Mouse (Mus musculus) gastrocnemius, adult 18-20 months (tissue): ENCODE measurements around the gene Hist1h3a. TPM values are rescaled to one million over a fixed set of nuclear protein-coding genes. Genes with fewer than 3 reads are reported as not detected.
A peak's percentile ranks its signal among the peaks of the same experiment; 100 is the strongest.
"Not testable (repeated sequence)": the region's sequence is repeated elsewhere in the genome, so short reads cannot be mapped to it uniquely, and the experiment has no call there.

Source experiments
- DNase-seq: peaks from one replicate; pipeline ENCODE4 v3.0.0; 2021; ENCODE audit warnings: low spot score
- total RNA-seq, 2 experiments: library from RNA; stranded (reverse); gene quantifications; 2 replicates each; pipeline ENCODE4 v1.2.3; 2021

The Hist1h3a gene
- total RNA-seq, 2 experiments from 2014 or later, result 5.1 to 5.3 TPM

DNA sequence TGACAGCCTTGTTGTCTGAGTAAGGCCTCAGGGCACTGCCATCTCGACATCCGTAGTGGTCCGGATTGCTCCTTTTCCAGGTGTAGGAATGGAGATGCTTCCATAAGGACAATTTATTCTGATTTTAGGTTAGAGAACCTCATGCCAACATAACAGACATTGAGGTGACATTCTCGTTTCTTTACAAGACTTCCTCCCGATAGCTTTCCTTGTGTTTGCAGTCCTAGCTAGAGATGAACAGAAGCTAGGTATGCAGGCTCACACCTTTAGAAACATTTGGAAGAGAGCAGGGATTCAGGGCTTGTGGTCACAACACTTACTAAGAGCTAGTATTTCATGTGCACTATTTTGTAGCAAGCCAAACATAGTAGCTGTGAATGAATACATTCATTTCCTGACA lies 19.0 kb downstream of the Hist1h3a start:
- no peak for DNase-seq

DNA sequence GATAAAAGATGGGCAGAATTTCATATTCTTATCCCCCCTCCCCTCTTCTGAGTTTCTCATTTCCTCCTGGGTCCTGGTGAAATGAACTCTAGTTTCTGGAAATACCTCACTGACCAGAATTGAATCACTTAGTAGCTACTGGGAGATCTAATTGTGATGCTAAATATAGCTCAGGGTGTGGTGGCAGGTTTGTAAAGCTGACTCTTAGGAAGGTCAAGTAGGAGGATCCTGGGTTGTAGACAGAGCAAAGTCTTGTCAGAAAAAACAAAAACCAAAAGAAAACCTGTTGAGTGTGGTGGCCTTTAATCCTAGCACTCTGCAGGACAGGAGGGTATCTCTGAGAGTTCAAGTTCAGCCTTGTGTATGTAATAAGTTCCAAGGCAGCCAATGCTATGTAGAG lies 20.2 kb downstream of the Hist1h3a start:
- DNase-seq, result no peak

DNA sequence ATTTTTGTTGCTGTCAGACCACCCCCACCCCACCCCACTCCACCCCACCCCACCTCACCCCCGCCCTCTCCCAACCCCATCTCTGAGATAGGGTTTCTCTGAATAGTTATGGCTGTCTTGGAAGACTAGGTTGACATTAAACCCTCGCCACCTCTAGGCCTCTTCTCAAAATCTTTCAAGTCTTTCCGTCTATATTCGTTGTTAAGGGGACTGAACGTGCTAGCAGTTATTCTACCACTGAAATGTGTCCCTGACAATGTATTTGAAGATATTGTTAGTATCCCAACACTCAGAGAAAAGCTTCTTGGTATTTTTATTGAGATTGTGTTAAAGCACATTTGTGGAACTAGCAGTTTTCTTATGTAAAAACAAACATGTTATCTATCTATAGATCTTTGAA lies 21.3 kb downstream of the Hist1h3a start:
- DNase-seq, result no peak

- DNase-seq, result no peak
These were observed 21.8 kb downstream of the Hist1h3a start for GRCm38 (mm10) chr13:23740256-23740840.

- DNase-seq, result no peak
These were observed 22.3 kb downstream of the Hist1h3a start for GRCm38 (mm10) chr13:23739922-23740252.

DNA sequence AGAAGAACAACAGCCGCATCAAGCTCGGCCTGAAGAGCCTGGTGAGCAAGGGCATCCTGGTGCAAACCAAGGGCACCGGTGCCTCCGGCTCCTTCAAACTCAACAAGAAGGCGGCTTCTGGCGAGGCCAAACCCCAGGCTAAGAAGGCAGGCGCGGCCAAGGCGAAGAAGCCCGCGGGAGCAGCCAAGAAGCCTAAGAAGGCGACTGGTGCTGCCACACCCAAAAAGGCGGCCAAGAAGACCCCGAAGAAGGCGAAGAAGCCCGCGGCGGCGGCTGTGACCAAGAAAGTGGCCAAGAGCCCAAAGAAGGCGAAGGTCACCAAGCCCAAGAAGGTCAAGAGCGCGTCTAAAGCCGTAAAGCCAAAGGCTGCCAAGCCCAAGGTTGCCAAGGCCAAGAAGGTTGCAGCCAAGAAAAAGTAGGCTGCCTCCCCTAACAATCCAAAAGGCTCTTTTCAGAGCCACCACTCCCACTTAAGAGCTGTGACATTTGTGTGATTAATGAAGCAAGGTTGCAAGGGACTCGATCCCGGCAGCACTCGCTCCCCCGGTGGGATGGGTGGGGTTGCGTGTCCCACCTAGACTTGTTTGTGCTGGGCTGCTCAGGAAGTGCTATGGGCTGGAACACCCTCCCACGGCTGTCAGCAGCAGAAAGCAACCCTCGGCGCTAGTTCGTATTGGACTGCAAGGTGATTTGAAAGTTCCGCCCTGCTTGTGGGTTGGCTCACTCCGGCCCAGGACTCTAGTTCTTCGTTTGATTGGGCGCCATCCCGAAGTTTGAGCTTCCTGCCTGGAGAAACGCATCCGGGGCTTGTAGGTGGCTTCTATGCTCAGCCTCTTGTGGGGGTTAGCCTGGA lies 22.9 kb downstream of the Hist1h3a start:
- DNase-seq, result peak; percentile 96

- peak; percentile 82 for DNase-seq
These were observed 23.5 kb downstream of the Hist1h3a start, which contains the start of gene Hist1h1c for GRCm38 (mm10) chr13:23738677-23739068. TSS of gene Hist1h1c (plus strand) at chr13:23738808.

- DNase-seq, result no peak
These were observed 24.1 kb downstream of the Hist1h3a start for GRCm38 (mm10) chr13:23738041-23738440.

GRCm38 (mm10) chr13:23737091-23737490 lies 25.1 kb downstream of the Hist1h3a start:
- DNase-seq, result no peak

DNA sequence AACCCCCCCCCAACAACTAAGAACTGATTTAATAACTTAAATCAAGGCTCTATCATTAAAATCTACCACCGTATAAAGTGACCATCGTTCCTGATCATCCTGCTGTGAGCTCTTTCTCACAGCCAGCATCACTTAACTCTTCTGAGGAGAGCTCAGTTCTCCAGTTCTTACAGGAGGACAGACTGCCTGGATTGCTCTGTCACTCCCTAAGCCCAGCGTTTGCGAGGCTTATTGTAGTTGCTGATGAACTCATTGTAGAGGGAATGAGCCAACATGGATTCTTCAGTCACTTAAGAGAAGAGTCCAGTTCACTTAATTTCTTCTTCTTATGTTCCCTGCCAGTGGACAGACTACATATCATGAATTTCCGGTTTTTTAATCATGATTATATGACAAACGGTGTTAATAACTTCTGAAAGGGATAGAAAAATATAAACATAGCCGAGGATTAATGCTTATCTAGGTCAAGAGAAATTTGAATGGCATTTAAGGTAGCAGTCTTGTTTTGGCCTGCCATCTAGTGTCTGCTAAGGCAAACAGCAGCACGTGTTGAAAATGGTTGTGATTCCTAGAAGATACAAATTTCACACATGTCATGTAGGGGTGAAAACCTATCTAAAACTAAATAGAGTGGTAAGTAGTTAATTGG lies 29.9 kb downstream of the Hist1h3a start:
- peak; percentile 37 for DNase-seq

GRCm38 (mm10) chr13:23730479-23730878 lies 31.7 kb downstream of the Hist1h3a start:
- DNase-seq, result peak; percentile 24

GRCm38 (mm10) chr13:23729706-23730105 lies 32.5 kb downstream of the Hist1h3a start:
- DNase-seq, result no peak

GRCm38 (mm10) chr13:23729192-23729525 lies 33.0 kb downstream of the Hist1h3a start:
- peak; percentile 20 for DNase-seq

DNA sequence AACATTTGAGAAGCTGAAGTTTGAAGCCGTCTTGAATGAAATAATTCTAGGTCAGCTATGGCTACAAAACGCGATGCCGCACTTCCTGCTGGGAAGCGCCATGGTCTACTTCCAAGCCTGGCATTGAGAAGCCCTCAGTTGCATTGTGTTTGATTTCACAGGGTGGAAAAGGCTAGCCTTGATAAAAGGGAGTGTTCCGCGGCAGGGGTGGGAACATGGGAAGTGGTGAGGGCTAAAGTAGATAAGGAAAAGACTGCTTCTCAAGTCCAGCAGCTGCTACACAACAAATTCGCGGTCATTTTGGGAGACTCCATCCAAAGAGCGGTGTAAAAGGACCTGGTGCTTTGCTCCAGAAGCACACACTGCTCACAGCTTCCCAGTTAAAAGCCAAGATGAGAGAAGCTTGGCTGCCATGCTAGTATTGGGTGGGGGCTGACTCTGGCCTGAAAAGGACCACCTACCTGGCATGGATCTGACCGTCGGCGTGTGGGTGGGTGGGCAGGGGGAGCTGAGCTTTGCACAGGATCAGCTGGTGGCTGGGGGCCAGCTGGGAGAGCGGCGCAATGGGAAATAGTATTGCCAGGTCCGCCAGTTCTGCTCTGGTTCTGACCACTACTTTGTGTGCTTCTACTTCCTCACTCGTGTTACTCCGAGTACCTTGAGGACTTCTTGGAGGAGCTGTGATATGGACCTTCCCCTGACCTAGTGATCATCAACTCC lies 33.6 kb downstream of the Hist1h3a start:
- DNase-seq, result no peak

DNA sequence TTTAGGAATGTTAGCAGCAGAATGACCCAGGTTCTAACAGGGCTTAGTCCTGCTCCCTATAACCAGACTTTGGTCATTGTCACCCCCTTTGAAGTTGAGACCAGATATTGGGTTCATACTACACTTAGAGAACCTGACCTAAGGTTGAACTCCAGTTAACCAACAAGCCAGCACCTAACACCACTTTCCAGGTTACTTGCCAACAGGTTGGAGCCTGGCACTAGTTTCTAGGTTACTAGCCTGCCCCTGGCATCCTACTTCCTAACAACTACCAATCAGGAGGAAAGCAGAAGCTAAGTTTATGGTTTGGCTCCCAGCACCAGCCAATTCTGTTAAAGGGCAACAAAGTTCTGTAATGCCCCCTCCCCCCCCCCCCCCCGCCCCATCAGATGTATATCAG lies 37.0 kb downstream of the Hist1h3a start:
- no peak for DNase-seq

DNA sequence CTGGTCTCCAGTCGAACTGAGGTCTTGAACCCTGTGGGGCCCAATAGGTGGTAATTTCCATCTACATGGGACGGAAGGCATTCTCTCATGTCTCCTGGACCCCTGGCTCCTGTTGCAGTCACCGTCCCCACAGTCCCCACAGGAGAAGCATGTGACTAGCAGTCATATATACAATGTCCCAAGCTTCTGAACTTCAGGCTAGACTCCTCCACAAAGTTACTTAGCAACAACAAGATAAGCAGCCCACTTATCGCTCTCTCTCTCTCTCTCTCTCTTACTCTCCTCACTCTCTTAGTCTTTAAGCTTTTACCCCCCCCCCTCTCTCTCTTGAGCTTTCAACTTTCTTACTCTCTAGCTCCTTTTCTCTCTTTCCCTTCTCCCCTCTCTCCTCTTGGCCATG lies 37.9 kb downstream of the Hist1h3a start:
- DNase-seq, result no peak

DNA sequence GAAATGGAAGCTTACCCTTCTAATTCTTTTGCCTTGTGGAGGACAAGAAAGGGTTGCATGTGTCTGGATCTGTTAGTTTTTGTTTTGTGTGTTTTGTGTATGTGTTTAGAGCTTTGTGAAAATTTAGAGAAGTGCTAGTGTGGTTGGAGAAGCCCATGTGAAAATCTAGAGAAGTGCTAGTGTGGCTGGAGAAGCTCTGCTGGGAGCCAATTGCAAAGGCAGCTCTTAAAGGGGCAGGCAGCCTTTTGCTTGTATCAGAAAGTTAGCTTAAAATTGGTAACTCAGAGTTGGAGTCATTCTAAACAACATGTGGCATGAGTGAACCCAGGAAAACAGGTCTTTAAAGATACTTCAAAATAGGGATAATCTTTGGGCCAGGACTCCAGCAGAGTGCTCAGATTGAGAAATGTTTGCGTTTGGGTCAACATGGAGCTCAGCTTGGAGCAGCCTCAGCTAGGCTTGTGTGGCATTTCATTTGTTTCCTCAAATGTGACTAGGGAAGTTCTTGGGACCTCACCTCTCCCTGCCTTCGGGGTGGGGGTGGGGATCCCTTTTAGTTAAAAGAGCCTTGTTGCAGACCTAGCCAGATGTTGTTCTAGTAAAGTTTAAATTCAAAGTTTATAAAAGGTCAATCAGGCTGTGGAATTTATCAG lies 44.5 kb downstream of the Hist1h3a start:
- not testable (repeated sequence) for DNase-seq

GRCm38 (mm10) chr13:23717176-23717575 lies 45.0 kb downstream of the Hist1h3a start:
- DNase-seq, result no peak

DNA sequence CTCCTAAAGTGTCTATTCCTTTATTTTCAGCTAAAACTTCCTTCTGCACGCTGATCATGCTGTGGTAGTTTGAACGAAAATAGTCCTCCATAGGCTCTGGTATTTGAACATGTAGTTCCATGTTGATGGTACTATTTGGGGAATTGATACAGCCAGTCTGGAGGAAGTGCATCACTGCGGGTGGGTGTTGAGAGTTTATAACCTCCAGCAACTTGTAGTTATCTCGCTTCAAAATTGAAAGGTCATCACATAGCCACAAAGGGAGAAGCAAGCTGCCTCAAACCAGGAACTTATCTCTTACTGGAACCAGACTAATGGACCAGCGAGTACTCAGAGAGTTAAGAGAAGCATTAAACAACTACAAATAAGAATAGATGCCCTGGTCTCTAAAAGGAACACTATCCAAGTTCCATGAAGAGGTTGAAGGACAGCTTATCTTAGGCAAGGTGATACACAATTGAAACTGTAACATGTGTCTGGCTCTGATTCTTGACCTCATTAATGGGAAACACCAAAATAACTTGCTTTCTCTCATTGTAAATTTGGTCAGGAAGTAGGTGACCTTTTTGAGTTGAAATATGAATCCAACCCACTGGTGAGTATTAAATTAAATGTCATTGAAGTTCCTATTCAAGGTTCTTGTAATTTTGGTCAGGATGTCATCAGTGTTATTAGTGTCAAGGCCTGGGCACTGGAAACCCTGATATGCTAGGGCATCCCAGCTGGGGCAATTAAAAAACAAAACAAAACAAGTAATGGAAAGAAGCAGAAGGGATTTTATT lies 45.7 kb downstream of the Hist1h3a start:
- no peak for DNase-seq
